Mouse (Mus musculus) cortical plate, adult 2 months (tissue): ENCODE data around the gene Pdrg1.

Experiments used
- CTCF ChIP-seq: fragments of 200-500 bp; IDR thresholded peaks from 2 replicates; pipeline ENCODE4 v1.5.1; 2011; ENCODE audit warnings: mild to moderate bottlenecking, control low read depth, low read length; ENCODE audit not compliant: insufficient read depth; ENCODE audit errors: extremely low read depth
- POLR2A ChIP-seq: fragments of 200-500 bp; IDR thresholded peaks from 2 replicates; pipeline ENCODE4 v1.6.1; 2011; ENCODE audit warnings: mild to moderate bottlenecking, low read length, control low read depth; ENCODE audit not compliant: insufficient read depth; ENCODE audit errors: extremely low read depth

DNA sequence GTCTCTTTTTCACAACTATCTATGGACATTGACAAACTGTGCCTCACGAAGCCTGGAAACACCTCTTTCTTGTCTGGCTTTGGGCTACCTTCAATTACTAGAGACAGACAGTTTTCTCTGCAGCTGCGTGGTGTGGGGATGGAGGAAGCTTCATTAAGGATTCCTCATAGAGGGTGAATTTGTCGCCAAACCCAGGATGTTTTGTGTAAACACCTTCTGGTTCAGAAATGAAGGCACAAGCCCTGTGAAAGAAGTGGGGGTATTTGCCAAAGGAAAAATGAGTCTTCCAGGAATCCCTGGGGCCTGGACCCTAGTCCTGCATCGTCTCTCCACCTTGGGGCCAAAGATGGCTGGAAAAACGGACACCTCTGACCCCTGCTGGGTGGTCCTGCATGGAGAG is 1.6 kb upstream of the Pdrg1 start:
- TF ChIP-seq CTCF, result no peak
- no peak for TF ChIP-seq POLR2A
